In genomic region chr19:36375200-36375783, GRCm38 (mm10) we compare ENCODE assay signal across 11 mouse cellular contexts. TPM values are rescaled to one million over a fixed set of nuclear protein-coding genes. Genes with fewer than 3 reads are reported as not detected.
A peak's percentile ranks its signal among the peaks of the same experiment; 100 is the strongest.
DNase-seq lines count a peak whose midpoint lies in the region; ATAC-seq and TF ChIP-seq lines count a peak whose summit lies in the region.
"Had no signal": no experiment of that assay in that cellular context is flagged by ENCODE, and none has a peak within 500 bp of the region (broad histone marks: within the 10 kb centered on the region; RNA-seq: fewer than 3 reads in every experiment).

No protein-coding gene starts in this region.

- TF ChIP-seq EP300 in heart, adult 2 months (IDR thresholded peaks at IDR 0.05; ENCODE audit: insufficient read depth, low read depth, low read length) = no peak

- peak; percentile 34 to 63 for DNase-seq in heart, adult 2 months
- peak; percentile 10 to 27 for DNase-seq in thymus, postnatal 10 days (ENCODE audit: low spot score in 2 of 2)
- no peak for DNase-seq in right cerebral cortex, postnatal 4 days
- no peak for DNase-seq in layer of hippocampus, adult 11-12 months (ENCODE audit: low spot score)
- DNase-seq: midbrain, embryonic 14.5 days had no signal

- H3K27ac ChIP-seq in heart, adult 2 months = peak overlapping the region; percentile 55
- H3K27ac ChIP-seq in heart, embryonic 11.5 days (ENCODE audit: low read depth, low read length) = no peak overlapping the region
- H3K27ac ChIP-seq in brown adipose tissue, adult 24 weeks (replicated peaks; ENCODE audit: low read depth, low read length) = peak overlapping the region; percentile 69
- H3K27ac ChIP-seq: embryonic facial prominence, embryonic 13.5 days had no signal

- H3K79me2 ChIP-seq in heart, adult 2 months (replicated peaks; ENCODE audit: control insufficient read depth, insufficient read depth, low read length) = 0 out of 2 replicates have a peak, but pooled peaks cover 3% of the 10 kb centered on the region

- TF ChIP-seq CTCF in heart, adult 2 months (IDR thresholded peaks at IDR 0.05) = no peak

- WGBS in heart, adult 2 months = 49% methylated on average over 11 of the region's 11 CpGs
- WGBS in heart, embryonic 11.5 days (ENCODE audit: insufficient replicate concordance) = 76% methylated on average over 11 of the region's 11 CpGs

- H3K4me2 ChIP-seq in heart, embryonic 11.5 days = no peak overlapping the region
- H3K4me2 ChIP-seq: embryonic facial prominence, embryonic 13.5 days had no signal

- no peak for ATAC-seq in heart, embryonic 11.5 days (replicated peaks; ENCODE audit: insufficient number of reproducible peaks, low FRiP score, low TSS enrichment)
- peak; percentile 82 for ATAC-seq in inflammation-experienced regulatory T-cells, adult 6 months
- ATAC-seq in erythroid progenitor cell, adult 5-6 weeks (replicated peaks; ENCODE audit: low FRiP score, poor library complexity, severe bottlenecking) = no peak
- ATAC-seq: hindbrain, embryonic 16.5 days had no signal

- H3K9ac ChIP-seq in heart, adult 2 months (ENCODE audit: low read depth, low read length) = peak overlapping the region; percentile 44
- no peak overlapping the region for H3K9ac ChIP-seq in heart, embryonic 11.5 days (ENCODE audit: low read depth, low read length)
- H3K9ac ChIP-seq: embryonic facial prominence, embryonic 13.5 days had no signal

- peaks cover 1% of the 10 kb centered on the region; the same call in 1 of the 2 replicates for H3K4me1 ChIP-seq in heart, adult 2 months (ENCODE audit: control insufficient read depth, insufficient read depth, low read length)
- H3K4me1 ChIP-seq in heart, embryonic 11.5 days (ENCODE audit: control insufficient read depth, insufficient read depth, low read length) = no peaks in the 10 kb centered on the region
- H3K4me1 ChIP-seq in brown adipose tissue, adult 24 weeks (ENCODE audit: control insufficient read depth, insufficient read depth, insufficient read length, low read length) = peaks cover 3% of the 10 kb centered on the region; the same call in 1 of the 2 replicates
- H3K4me1 ChIP-seq: embryonic facial prominence, embryonic 13.5 days had no signal

- H3K27me3 ChIP-seq in heart, adult 2 months (ENCODE audit: control insufficient read depth, insufficient read depth, low read length) = no peaks in the 10 kb centered on the region
- no peaks in the 10 kb centered on the region for H3K27me3 ChIP-seq in heart, embryonic 11.5 days (ENCODE audit: control insufficient read depth, insufficient read depth, low read length)
- H3K27me3 ChIP-seq: embryonic facial prominence, embryonic 13.5 days had no signal

- H3K36me3 ChIP-seq in heart, adult 2 months (ENCODE audit: control insufficient read depth, insufficient read depth, low read length) = no peaks in the 10 kb centered on the region
- H3K36me3 ChIP-seq in heart, embryonic 11.5 days (ENCODE audit: control insufficient read depth, insufficient read depth, low read length) = no peaks in the 10 kb centered on the region
- H3K36me3 ChIP-seq: embryonic facial prominence, embryonic 13.5 days had no signal

- TF ChIP-seq POLR2A in heart, adult 2 months (IDR thresholded peaks at IDR 0.05; ENCODE audit: insufficient read depth, low read depth, low read length) = no peak

- peak overlapping the region; percentile 22; the same call in 1 of the 2 replicates for H3K4me3 ChIP-seq in heart, adult 2 months
- no peak overlapping the region for H3K4me3 ChIP-seq in heart, embryonic 11.5 days (ENCODE audit: low read depth, low read length)
- peak overlapping the region; percentile 31 for H3K4me3 ChIP-seq in brown adipose tissue, adult 24 weeks (ENCODE audit: insufficient read depth, low read depth, low read length)
- H3K4me3 ChIP-seq: embryonic facial prominence, embryonic 13.5 days had no signal

- no peaks in the 10 kb centered on the region for H3K9me3 ChIP-seq in heart, embryonic 11.5 days (replicated peaks; ENCODE audit: control insufficient read depth, low read length)
- H3K9me3 ChIP-seq: embryonic facial prominence, embryonic 13.5 days had no signal

- intact Hi-C loops in heart, adult 2 months (cut with DNase I) = no loop called here

RNA-seq across cellular contexts. Expression of gene Pcgf5, which starts 27.2 kb away (rescaled TPM):
- total RNA-seq in heart, adult 2 months (2021) = 10 to 100 TPM; 61.7 to 76.4 TPM
- 29.1 and 45.0 TPM in 2 replicates for polyA plus RNA-seq in heart, adult 2 months (2012; rRNA removed)
- 40.6 and 43.4 TPM in 2 replicates for polyA plus RNA-seq in heart, embryonic 11.5 days (2014; fragmentation: Nextera tagmentation; extraction: Ambion mirVana)
- 19.0 and 29.5 TPM in 2 replicates for polyA plus RNA-seq in brown adipose tissue, adult 24 weeks (2012; ENCODE audit: insufficient read depth, insufficient read length, missing spikeins)
- 10 to 100 TPM; 26.3 to 55.8 (median 46.6) TPM for polyA plus RNA-seq in inflammation-experienced regulatory T-cells, adult 6 months (2017; shearing (Covaris generic))
- 71.7 and 72.1 TPM in 2 replicates for total RNA-seq in erythroid progenitor cell, adult 5-6 weeks (2015; ENCODE audit: low replicate concordance)
- total RNA-seq in erythroid progenitor cell, adult 5-6 weeks (2017; ENCODE audit: low replicate concordance) = 93.1 and 138 TPM in 2 replicates

Comparison
In these comparisons a context has a peak if more than half of its experiments do, and no peak if none do; other contexts are left out.
1. DNase-seq: peak in heart, adult 2 months (2 of 2) and thymus, postnatal 10 days (2 of 2); none in right cerebral cortex, postnatal 4 days (single experiment) and layer of hippocampus, adult 11-12 months (single experiment).